Mouse (Mus musculus): ENCODE data around the gene Pdxp. TPM values are rescaled to one million over a fixed set of nuclear protein-coding genes. Genes with fewer than 3 reads are reported as not detected.

The Pdxp gene
- polyA plus RNA-seq, 1 experiment from 2014 or later: 12.0 TPM

GRCm38 (mm10) chr15:78948883-78949282 lies 35.2 kb downstream of the Pdxp start:
- peaks cover 13% of the 10 kb centered on the region for H3K4me1 ChIP-seq (ENCODE audit: insufficient read depth, low read length)
- no peak overlapping the region for H3K27ac ChIP-seq (ENCODE audit: low read length)
- ATAC-seq (ENCODE audit: low FRiP score, low TSS enrichment): no peak
- no peaks in the 10 kb centered on the region; the same call in 1 of the 2 replicates for H3K27me3 ChIP-seq (ENCODE audit: insufficient read depth, low read length)
- peak overlapping the region; percentile 9; the same call in 1 of the 2 replicates for H3K4me2 ChIP-seq (replicated peaks; ENCODE audit: low read depth, low read length)
- H3K9ac ChIP-seq (replicated peaks; ENCODE audit: low read length): no peak overlapping the region
- 0 out of 2 replicates have a peak, but pooled peaks cover 5% of the 10 kb centered on the region for H3K36me3 ChIP-seq (ENCODE audit: insufficient read depth, low read length)
- no peak overlapping the region for H3K4me3 ChIP-seq (ENCODE audit: low read length)
- H3K9me3 ChIP-seq (ENCODE audit: low read length): no peaks in the 10 kb centered on the region
- WGBS: 95% methylated on average over 3 of the region's 3 CpGs

- 70% methylated on average over 3 of the region's 3 CpGs for WGBS
- H3K9ac ChIP-seq (replicated peaks; ENCODE audit: low read length): no peak overlapping the region
- ATAC-seq (ENCODE audit: low FRiP score, low TSS enrichment): no peak
- no peak overlapping the region for H3K4me3 ChIP-seq (ENCODE audit: low read length)
- no peaks in the 10 kb centered on the region for H3K9me3 ChIP-seq (ENCODE audit: low read length)
- H3K27ac ChIP-seq (ENCODE audit: low read length): no peak overlapping the region
- H3K4me2 ChIP-seq (replicated peaks; ENCODE audit: low read depth, low read length): no peak overlapping the region
- 0 out of 2 replicates have a peak, but pooled peaks cover 12% of the 10 kb centered on the region for H3K36me3 ChIP-seq (ENCODE audit: insufficient read depth, low read length)
- peaks cover 12% of the 10 kb centered on the region for H3K4me1 ChIP-seq (ENCODE audit: insufficient read depth, low read length)
- H3K27me3 ChIP-seq (ENCODE audit: insufficient read depth, low read length): no peaks in the 10 kb centered on the region
Observed at GRCm38 (mm10) chr15:78955663-78956062, 41.9 kb downstream of the Pdxp start.

DNA sequence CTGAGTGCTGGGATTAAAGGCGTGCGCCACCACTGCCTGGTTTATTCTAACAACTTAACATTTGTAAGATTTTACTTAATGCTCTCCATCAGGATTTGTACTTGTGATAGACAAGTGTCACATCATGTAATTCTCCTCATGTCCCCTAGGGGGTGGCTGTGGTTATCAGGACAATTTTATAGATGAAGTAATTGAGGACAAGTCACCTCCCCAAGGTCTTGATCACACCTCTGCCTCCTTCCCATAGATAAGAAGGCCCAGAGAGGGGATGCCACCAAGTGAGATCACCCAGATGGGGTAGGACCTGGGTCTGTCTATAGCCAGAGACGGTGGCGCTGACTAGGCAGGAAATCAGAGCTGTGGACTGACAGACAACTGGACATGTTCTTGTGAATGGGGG lies 42.6 kb downstream of the Pdxp start:
- no peak for ATAC-seq (ENCODE audit: low FRiP score, low TSS enrichment)
- 0 out of 2 replicates have a peak, but pooled peaks cover 13% of the 10 kb centered on the region for H3K36me3 ChIP-seq (ENCODE audit: insufficient read depth, low read length)
- H3K27me3 ChIP-seq (ENCODE audit: insufficient read depth, low read length): no peaks in the 10 kb centered on the region
- peak overlapping the region; percentile 69; the same call in 1 of the 2 replicates for H3K27ac ChIP-seq (ENCODE audit: low read length)
- WGBS: 73% methylated on average over 4 of the region's 4 CpGs
- no peak overlapping the region for H3K4me3 ChIP-seq (ENCODE audit: low read length)
- H3K4me1 ChIP-seq (ENCODE audit: insufficient read depth, low read length): peaks cover 12% of the 10 kb centered on the region
- H3K9ac ChIP-seq (replicated peaks; ENCODE audit: low read length): no peak overlapping the region
- H3K9me3 ChIP-seq (ENCODE audit: low read length): no peaks in the 10 kb centered on the region
- no peak overlapping the region for H3K4me2 ChIP-seq (replicated peaks; ENCODE audit: low read depth, low read length)

DNA sequence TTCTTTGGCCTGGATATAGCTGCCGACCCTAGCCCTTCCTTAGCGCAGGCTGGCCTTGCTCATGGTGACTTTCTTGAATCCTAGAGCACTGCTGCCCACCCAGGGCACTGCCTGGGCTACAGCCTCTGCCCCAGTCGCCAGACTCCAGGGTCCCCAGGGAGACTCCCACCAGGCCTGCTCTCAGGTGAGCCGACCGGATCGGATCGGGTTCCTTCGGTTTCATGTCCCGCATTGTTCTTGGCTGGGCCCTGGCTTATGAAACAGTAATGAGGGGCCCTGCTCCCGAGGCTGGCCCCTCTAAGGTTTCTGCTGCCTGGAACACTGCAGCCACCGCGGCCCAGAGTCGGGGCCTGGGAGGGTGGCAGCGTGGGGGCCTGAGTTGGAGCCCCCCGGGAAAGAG lies 43.3 kb downstream of the Pdxp start:
- Histone ChIP-seq H3K36me3 (ENCODE audit: insufficient read depth, low read length) (0 out of 2 replicates have a peak, but pooled peaks cover 8% of the 10 kb centered on the region), H3K27me3 (ENCODE audit: insufficient read depth, low read length) (no peaks in the 10 kb centered on the region), H3K27ac (ENCODE audit: low read length) (peak overlapping the region; percentile 69), H3K4me3 (ENCODE audit: low read length) (no peak overlapping the region), H3K4me1 (ENCODE audit: insufficient read depth, low read length) (peaks cover 12% of the 10 kb centered on the region), H3K9me3 (ENCODE audit: low read length) (no peaks in the 10 kb centered on the region), H3K4me2 (replicated peaks; ENCODE audit: low read depth, low read length) (peak overlapping the region; percentile 42), H3K9ac (replicated peaks; ENCODE audit: low read length) (peak overlapping the region; percentile 61)
- peak; percentile 31 for ATAC-seq (ENCODE audit: low FRiP score, low TSS enrichment)
- 29% methylated on average over 15 of the region's 15 CpGs for WGBS

GRCm38 (mm10) chr15:78959537-78959936 lies 45.8 kb downstream of the Pdxp start:
- Histone ChIP-seq H3K9ac (replicated peaks; ENCODE audit: low read length) (no peak overlapping the region), H3K4me1 (ENCODE audit: insufficient read depth, low read length) (peaks cover 12% of the 10 kb centered on the region), H3K27me3 (ENCODE audit: insufficient read depth, low read length) (no peaks in the 10 kb centered on the region), H3K36me3 (ENCODE audit: insufficient read depth, low read length) (0 out of 2 replicates have a peak, but pooled peaks cover 8% of the 10 kb centered on the region), H3K27ac (ENCODE audit: low read length) (no peak overlapping the region), H3K4me3 (ENCODE audit: low read length) (no peak overlapping the region), H3K9me3 (ENCODE audit: low read length) (no peaks in the 10 kb centered on the region), H3K4me2 (replicated peaks; ENCODE audit: low read depth, low read length) (no peak overlapping the region)
- 84% methylated on average over 11 of the region's 11 CpGs for WGBS
- ATAC-seq (ENCODE audit: low FRiP score, low TSS enrichment): no peak

- Histone ChIP-seq H3K4me3 (ENCODE audit: low read length) (no peak overlapping the region), H3K27ac (ENCODE audit: low read length) (no peak overlapping the region), H3K27me3 (ENCODE audit: insufficient read depth, low read length) (no peaks in the 10 kb centered on the region), H3K4me2 (replicated peaks; ENCODE audit: low read depth, low read length) (no peak overlapping the region), H3K4me1 (ENCODE audit: insufficient read depth, low read length) (peaks cover 12% of the 10 kb centered on the region), H3K9ac (replicated peaks; ENCODE audit: low read length) (no peak overlapping the region), H3K9me3 (ENCODE audit: low read length) (no peaks in the 10 kb centered on the region), H3K36me3 (ENCODE audit: insufficient read depth, low read length) (0 out of 2 replicates have a peak, but pooled peaks cover 8% of the 10 kb centered on the region)
- no peak for ATAC-seq (ENCODE audit: low FRiP score, low TSS enrichment)
- 80% methylated on average over 4 of the region's 4 CpGs for WGBS
Observed at GRCm38 (mm10) chr15:78960088-78960487, 46.4 kb downstream of the Pdxp start.

GRCm38 (mm10) chr15:78962885-78963284 lies 49.2 kb downstream of the Pdxp start:
- Histone ChIP-seq H3K9ac (replicated peaks; ENCODE audit: low read length) (no peak overlapping the region), H3K4me3 (ENCODE audit: low read length) (no peak overlapping the region), H3K27ac (ENCODE audit: low read length) (no peak overlapping the region), H3K27me3 (ENCODE audit: insufficient read depth, low read length) (no peaks in the 10 kb centered on the region), H3K4me2 (replicated peaks; ENCODE audit: low read depth, low read length) (no peak overlapping the region), H3K4me1 (ENCODE audit: insufficient read depth, low read length) (no peaks in the 10 kb centered on the region; the same call in 1 of the 2 replicates), H3K36me3 (ENCODE audit: insufficient read depth, low read length) (0 out of 2 replicates have a peak, but pooled peaks cover 10% of the 10 kb centered on the region), H3K9me3 (ENCODE audit: low read length) (no peaks in the 10 kb centered on the region)
- WGBS: 29% methylated on average over 2 of the region's 2 CpGs
- ATAC-seq (ENCODE audit: low FRiP score, low TSS enrichment): peak; percentile 74

Small RNA genes within 50 kb of the gene (microRNA-seq; reads per million reads assigned to microRNA genes)
- gene Mir6955: not detected

Other genes starting within 250 kb of the Pdxp start
- gene Elfn2, start 195.1 kb upstream of the Pdxp start, polyA plus RNA-seq (2015; fragmentation: Nextera tagmentation; extraction: Ambion mirVana): 0.03 and 0.07 TPM in 2 replicates
- 28.7 and 31.7 TPM in 2 replicates for gene Mfng, start 140.4 kb upstream of the Pdxp start, polyA plus RNA-seq (2015; fragmentation: Nextera tagmentation; extraction: Ambion mirVana)
- 9.9 and 10.6 TPM in 2 replicates for gene Card10, start 110.9 kb upstream of the Pdxp start, polyA plus RNA-seq (2015; fragmentation: Nextera tagmentation; extraction: Ambion mirVana)
- gene Cdc42ep1, start 71.3 kb upstream of the Pdxp start, polyA plus RNA-seq (2015; fragmentation: Nextera tagmentation; extraction: Ambion mirVana): 58.5 and 59.7 TPM in 2 replicates
- gene Lgals2, start 58.4 kb upstream of the Pdxp start, polyA plus RNA-seq (2015; fragmentation: Nextera tagmentation; extraction: Ambion mirVana): 0.54 and 0.77 TPM in 2 replicates
- 54.7 and 61.9 TPM in 2 replicates for gene Gga1, start 36.7 kb upstream of the Pdxp start, polyA plus RNA-seq (2015; fragmentation: Nextera tagmentation; extraction: Ambion mirVana)
- gene Gm49510, start 14.3 kb upstream of the Pdxp start, polyA plus RNA-seq (2015; fragmentation: Nextera tagmentation; extraction: Ambion mirVana): 0.37 and 0.70 TPM in 2 replicates
- gene Sh3bp1, start 14.2 kb upstream of the Pdxp start, polyA plus RNA-seq (2015; fragmentation: Nextera tagmentation; extraction: Ambion mirVana): 33.1 and 41.0 TPM in 2 replicates
- 659 and 673 TPM in 2 replicates for gene Lgals1, start 12.8 kb downstream of the Pdxp start, polyA plus RNA-seq (2015; fragmentation: Nextera tagmentation; extraction: Ambion mirVana)
- 55.0 and 59.9 TPM in 2 replicates for gene Nol12, start 21.0 kb downstream of the Pdxp start, polyA plus RNA-seq (2015; fragmentation: Nextera tagmentation; extraction: Ambion mirVana)
- gene Triobp, start 33.8 kb downstream of the Pdxp start, polyA plus RNA-seq (2015; fragmentation: Nextera tagmentation; extraction: Ambion mirVana): 67.3 and 78.4 TPM in 2 replicates
- 521 and 528 TPM in 2 replicates for gene H1f0, start 114.5 kb downstream of the Pdxp start, polyA plus RNA-seq (2015; fragmentation: Nextera tagmentation; extraction: Ambion mirVana)
- gene Galr3, start 128.0 kb downstream of the Pdxp start, polyA plus RNA-seq (2015; fragmentation: Nextera tagmentation; extraction: Ambion mirVana): not detected in 2 replicates
- gene Ankrd54, start 149.0 kb downstream of the Pdxp start, polyA plus RNA-seq (2015; fragmentation: Nextera tagmentation; extraction: Ambion mirVana): 51.7 and 52.5 TPM in 2 replicates
- gene Eif3l, start 161.3 kb downstream of the Pdxp start, polyA plus RNA-seq (2015; fragmentation: Nextera tagmentation; extraction: Ambion mirVana): 254 and 260 TPM in 2 replicates
- gene Micall1, start 195.0 kb downstream of the Pdxp start, polyA plus RNA-seq (2015; fragmentation: Nextera tagmentation; extraction: Ambion mirVana): 8.5 and 8.9 TPM in 2 replicates
- gene Polr2f, start 227.1 kb downstream of the Pdxp start, polyA plus RNA-seq (2015; fragmentation: Nextera tagmentation; extraction: Ambion mirVana): 264 and 294 TPM in 2 replicates
- 10.1 and 11.9 TPM in 2 replicates for gene 1700088E04Rik, start 227.3 kb downstream of the Pdxp start, polyA plus RNA-seq (2015; fragmentation: Nextera tagmentation; extraction: Ambion mirVana)

All from kidney, embryonic 16.5 days (tissue).